Mouse (Mus musculus): ENCODE measurements around the gene Gdap2.
A peak's percentile ranks its signal among the peaks of the same experiment; 100 is the strongest.

The Gdap2 gene

GRCm38 (mm10) chr3:100162315-100163105 is at the start of gene Gdap2, which contains the start of gene Wdr3:
Gdap2 (plus strand) TSS chr3:100162381.
Wdr3 (minus strand) TSS chr3:100162407.
- peak; percentile 93 for DNase-seq

GRCm38 (mm10) chr3:100118681-100119080 is 43.5 kb upstream of the Gdap2 start:
- no peak for DNase-seq

GRCm38 (mm10) chr3:100121961-100122360 is 40.2 kb upstream of the Gdap2 start:
- no peak for DNase-seq

GRCm38 (mm10) chr3:100122445-100122844 is 39.7 kb upstream of the Gdap2 start:
- no peak for DNase-seq

- no peak for DNase-seq
Observed at GRCm38 (mm10) chr3:100160682-100161445, 1.3 kb upstream of the Gdap2 start.

GRCm38 (mm10) chr3:100161665-100162314 is 391 bp upstream of the Gdap2 start:
- DNase-seq = no peak

GRCm38 (mm10) chr3:100163556-100163955 is 1.4 kb downstream of the Gdap2 start:
- DNase-seq = no peak

- no peak for DNase-seq
Observed at GRCm38 (mm10) chr3:100164991-100165390, 2.8 kb downstream of the Gdap2 start.

- no peak for DNase-seq
Observed at GRCm38 (mm10) chr3:100176031-100176430, 13.8 kb downstream of the Gdap2 start.

GRCm38 (mm10) chr3:100180471-100180870 is 18.3 kb downstream of the Gdap2 start:
- no peak for DNase-seq

- DNase-seq = peak in 1 of 2 experiments; percentile 4
Observed at GRCm38 (mm10) chr3:100189444-100189843, 27.3 kb downstream of the Gdap2 start.

GRCm38 (mm10) chr3:100189861-100190260 is 27.7 kb downstream of the Gdap2 start:
- no peak for DNase-seq

GRCm38 (mm10) chr3:100194210-100194609 is 32.0 kb downstream of the Gdap2 start:
- DNase-seq = no peak

GRCm38 (mm10) chr3:100201554-100201953 is 39.4 kb downstream of the Gdap2 start:
- DNase-seq = no peak

GRCm38 (mm10) chr3:100206973-100207372 is 44.8 kb downstream of the Gdap2 start:
- no peak for DNase-seq

- DNase-seq = no peak
Observed at GRCm38 (mm10) chr3:100215469-100215868, 53.3 kb downstream of the Gdap2 start.

- DNase-seq = no peak
Observed at GRCm38 (mm10) chr3:100225326-100225959, 63.3 kb downstream of the Gdap2 start.

- no peak for DNase-seq
Observed at GRCm38 (mm10) chr3:100227509-100227908, 65.3 kb downstream of the Gdap2 start.

- no peak for DNase-seq
Observed at GRCm38 (mm10) chr3:100228981-100229380, 66.8 kb downstream of the Gdap2 start.

- no peak for DNase-seq
Observed at GRCm38 (mm10) chr3:100236725-100237436, 74.7 kb downstream of the Gdap2 start.

GRCm38 (mm10) chr3:100242230-100242629 is 80.0 kb downstream of the Gdap2 start:
- no peak for DNase-seq

GRCm38 (mm10) chr3:100246286-100246825 is 84.2 kb downstream of the Gdap2 start:
- no peak for DNase-seq
